Mouse (Mus musculus) 416B (cell line): Measurements from ENCODE around the gene Lrr1.

Experiments
- DNase-seq: peaks from one replicate; pipeline ENCODE4 v3.0.0; 2011; ENCODE audit warnings: low read depth

The Lrr1 gene

DNA sequence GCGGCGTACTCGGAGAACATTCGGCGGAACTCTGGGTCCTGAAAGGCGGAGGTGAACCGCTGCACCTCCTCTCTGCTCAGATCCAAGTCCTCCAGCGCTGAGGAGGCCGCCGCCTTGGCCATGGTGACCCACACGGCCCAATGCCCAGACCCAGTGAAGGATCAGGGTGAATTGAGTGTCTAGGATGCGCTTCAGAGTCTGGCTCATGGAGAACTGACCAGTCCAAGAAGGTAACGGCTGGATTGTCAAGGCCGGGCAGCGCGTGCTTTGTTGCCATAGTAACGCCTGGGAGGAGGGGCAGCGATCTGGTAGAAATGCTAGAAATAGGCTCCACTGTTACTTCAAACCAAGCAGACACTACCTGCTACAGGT, 29.5 kb downstream of the Lrr1 start, which contains the start of gene Dnaaf2:
Dnaaf2 (minus strand) TSS at position 266 of the 372 bp plus-strand sequence.
- peak; percentile 75 for DNase-seq

DNA sequence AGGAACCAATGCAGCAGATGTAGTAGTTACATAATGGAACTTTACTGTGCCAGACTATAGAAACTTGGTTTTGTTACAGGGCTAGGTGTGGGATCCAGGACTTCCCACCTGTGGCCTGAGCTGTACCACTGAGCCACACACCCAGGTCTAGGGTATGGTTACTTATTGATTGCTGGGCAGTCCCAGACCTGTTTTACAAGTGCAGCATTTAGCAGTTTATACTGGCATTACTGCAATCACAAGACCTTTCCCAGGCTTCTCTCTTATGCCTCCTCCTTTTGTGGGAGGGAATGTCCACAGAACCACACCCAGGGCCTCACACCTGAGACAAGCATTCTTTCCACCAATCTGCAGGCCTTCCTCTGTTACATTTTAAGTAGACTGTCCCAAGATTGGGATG, 30.4 kb downstream of the Lrr1 start:
- DNase-seq = no peak

DNA sequence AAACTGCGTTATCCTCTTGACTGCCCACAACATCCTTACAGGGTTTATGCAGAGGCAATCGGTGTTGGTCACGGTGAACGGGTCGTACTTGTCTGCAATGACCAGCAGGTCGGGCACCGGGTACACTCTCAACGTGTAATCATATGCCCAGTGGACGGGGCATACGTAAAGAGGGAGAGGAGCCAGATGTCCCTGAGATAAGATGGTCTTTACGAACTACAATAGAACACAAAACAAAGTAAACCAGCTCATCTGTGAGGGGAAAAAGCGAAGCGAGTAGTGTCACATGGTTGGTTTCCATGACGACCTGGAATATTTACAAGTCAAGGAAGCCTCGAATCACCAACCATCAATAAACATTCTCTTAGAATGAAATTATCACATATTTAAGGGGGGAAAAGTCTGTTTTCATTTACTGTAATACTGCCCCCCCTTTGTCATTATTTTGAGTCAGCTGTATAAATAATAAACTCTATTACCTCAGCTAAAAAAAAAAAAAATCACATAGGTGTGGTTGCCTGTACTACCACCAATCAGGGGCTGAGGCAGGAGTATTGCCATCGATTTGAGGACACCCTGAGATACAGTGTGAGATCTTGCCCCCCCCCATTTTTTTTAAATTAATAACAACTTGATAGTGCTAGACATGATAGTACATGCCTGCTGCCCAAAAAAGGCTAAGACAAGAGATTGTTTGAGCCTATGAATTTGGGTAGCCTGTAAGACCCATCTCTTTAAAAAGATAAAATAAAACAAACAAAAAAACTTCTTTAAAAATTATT, 35.6 kb downstream of the Lrr1 start, which contains the start of gene Gm49384:
Gm49384 (minus strand) TSS at position 216 of the 782 bp plus-strand sequence.
- no peak for DNase-seq

DNA sequence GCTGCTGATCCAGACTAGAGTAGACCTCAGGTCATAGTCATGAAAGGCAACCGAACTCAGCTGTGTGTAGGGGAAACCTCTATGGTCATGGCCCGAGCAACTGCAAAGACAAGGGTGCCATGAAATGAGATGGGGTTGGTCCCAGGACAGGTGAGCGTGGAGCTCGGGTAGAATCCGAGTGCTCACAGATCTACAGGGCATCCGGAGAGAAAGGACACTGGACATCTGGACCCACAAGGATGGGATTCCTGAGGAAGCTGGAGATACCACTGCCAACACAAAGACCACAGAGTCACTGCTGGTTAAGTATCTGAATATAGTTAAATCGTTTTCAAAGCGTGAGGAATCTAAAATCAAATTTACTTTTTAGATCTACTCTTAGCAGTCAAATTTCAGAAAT, 38.8 kb downstream of the Lrr1 start:
- DNase-seq = no peak

- no peak for DNase-seq
These were observed 39.3 kb downstream of the Lrr1 start for GRCm38 (mm10) chr12:69207926-69208325.

DNA sequence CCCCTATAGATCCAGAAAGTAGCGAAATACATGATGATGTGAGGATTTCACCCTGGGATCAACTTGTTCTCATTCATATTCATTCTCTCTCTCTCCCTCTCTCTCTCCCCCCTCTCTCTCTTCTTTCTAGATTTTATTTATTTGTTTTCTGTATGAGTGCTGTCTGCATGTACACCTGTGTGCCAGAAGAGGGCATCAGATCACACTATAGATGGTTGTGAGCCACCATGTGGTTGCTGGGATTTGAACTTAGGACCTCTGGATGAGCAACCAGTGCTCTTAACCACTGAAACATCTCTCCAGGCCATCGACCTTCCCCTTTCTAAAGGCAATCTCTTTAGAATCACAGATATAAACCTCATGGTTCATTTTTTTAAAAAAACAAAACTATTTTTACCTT, 39.9 kb downstream of the Lrr1 start:
- DNase-seq = peak; percentile 41

GRCm38 (mm10) chr12:69210056-69210979, 41.7 kb downstream of the Lrr1 start:
- DNase-seq = no peak

DNA sequence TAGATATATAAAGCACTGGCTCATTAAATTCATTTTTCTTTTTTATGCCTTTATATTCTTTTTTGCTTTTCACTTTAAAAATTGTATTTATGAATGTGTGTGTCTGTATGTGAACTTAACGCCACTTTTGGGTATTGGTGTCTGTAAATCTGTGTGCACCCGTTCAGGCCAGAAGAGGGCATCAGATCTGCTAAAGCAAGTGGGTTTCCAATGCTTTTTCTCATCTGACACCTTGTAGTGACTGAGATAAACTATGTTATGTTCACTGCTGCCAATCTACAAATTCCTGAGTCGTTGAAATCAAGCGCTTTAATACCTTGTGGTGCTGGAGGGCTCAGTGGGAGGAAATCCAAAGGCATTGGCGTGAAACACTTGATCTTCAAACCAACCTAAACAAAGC, 42.4 kb downstream of the Lrr1 start:
- peak; percentile 57 for DNase-seq

- DNase-seq = peak; percentile 55
These were observed 44.7 kb downstream of the Lrr1 start for GRCm38 (mm10) chr12:69213186-69213777.

- DNase-seq = no peak
These were observed 45.8 kb downstream of the Lrr1 start for GRCm38 (mm10) chr12:69214393-69214792.

- DNase-seq = no peak
These were observed 46.6 kb downstream of the Lrr1 start for GRCm38 (mm10) chr12:69215000-69215785.

DNA sequence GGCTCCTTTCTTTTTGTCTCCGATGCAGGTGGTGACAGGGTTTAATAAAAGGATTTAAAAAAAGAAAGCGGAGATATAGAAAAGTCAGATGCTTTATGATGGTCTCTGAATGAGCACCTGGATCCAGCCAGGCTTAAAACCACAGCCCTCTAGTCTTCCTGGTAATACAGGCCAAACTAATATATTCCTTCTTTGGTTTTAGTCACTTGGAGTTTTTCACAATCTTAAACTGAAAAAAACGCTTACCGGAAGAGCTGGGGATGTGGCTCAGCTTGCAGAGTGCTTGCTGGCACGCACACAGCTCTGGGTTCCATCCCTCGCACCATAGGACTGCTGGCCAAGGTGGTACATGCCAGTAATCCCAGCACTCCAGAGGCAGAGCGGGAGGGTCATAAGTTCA, 48.0 kb downstream of the Lrr1 start:
- DNase-seq = no peak

DNA sequence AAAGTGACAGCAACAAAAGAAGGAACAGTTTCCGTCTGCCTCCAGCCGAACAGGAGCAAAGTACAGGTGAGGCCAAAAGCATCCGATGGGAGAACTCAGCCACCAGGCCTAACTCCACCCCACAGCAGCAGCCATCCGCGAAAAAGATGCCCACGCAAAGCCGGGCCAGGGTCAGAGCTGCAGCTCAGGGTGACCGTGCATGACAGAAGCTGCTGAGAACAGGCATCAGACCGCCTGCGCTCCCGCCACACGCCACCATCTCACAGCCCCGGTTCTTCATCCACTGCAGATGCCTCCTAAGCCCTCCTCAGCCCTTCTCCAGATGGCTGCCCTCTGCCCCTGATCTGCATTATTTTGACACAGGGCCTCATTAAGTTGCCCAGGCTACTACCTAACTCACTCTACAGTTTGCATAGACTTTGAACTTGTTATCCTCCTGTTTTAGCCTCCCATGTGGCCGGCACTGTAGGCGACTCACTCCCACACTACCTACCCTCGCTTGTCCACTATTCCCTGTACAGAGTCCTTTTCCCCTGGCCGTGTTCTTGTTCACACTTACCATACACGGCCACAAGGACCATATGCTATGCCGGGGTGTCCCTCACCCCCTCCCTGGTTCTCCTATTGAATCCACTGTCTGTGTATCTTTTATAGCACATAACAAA, 52.1 kb downstream of the Lrr1 start:
- no peak for DNase-seq

GRCm38 (mm10) chr12:69227776-69228466, 59.3 kb downstream of the Lrr1 start, which contains the start of gene Pole2:
Pole2 (minus strand) TSS chr12:69228195.
- DNase-seq = peak; percentile 91
